Mouse (Mus musculus) CD4-positive helper T cell, adult 2 months (primary cell): Measurements from ENCODE around the gene Msi1.
A peak's percentile ranks its signal among the peaks of the same experiment; 100 is the strongest.

Experiments used
- DNase-seq: peaks from one replicate; pipeline ENCODE4 v3.0.0-alpha.2; 2012; ENCODE audit warnings: low read depth, missing footprints, low spot score

Msi1 gene

GRCm38 (mm10) chr5:115434280-115434852 lies 5.0 kb downstream of the Msi1 start:
- DNase-seq, result no peak

- no peak for DNase-seq
Measured at GRCm38 (mm10) chr5:115434853-115435754, 5.7 kb downstream of the Msi1 start.

GRCm38 (mm10) chr5:115435755-115436379 lies 6.5 kb downstream of the Msi1 start:
- no peak for DNase-seq

- DNase-seq, result no peak
Measured at GRCm38 (mm10) chr5:115436421-115437124, 7.2 kb downstream of the Msi1 start.

GRCm38 (mm10) chr5:115437242-115437944 lies 8.0 kb downstream of the Msi1 start:
- no peak for DNase-seq

- DNase-seq, result no peak
Measured at GRCm38 (mm10) chr5:115437945-115438315, 8.5 kb downstream of the Msi1 start.

GRCm38 (mm10) chr5:115438667-115439066 lies 9.3 kb downstream of the Msi1 start:
- no peak for DNase-seq

- peak; percentile 69 for DNase-seq
Measured at GRCm38 (mm10) chr5:115441205-115441849, 11.9 kb downstream of the Msi1 start.

- DNase-seq, result peak; percentile 34
Measured at GRCm38 (mm10) chr5:115442663-115443062, 13.3 kb downstream of the Msi1 start.

GRCm38 (mm10) chr5:115444130-115444529 lies 14.7 kb downstream of the Msi1 start:
- no peak for DNase-seq

GRCm38 (mm10) chr5:115447108-115447507 lies 17.7 kb downstream of the Msi1 start:
- no peak for DNase-seq

GRCm38 (mm10) chr5:115449247-115449646 lies 19.8 kb downstream of the Msi1 start:
- DNase-seq, result no peak

- no peak for DNase-seq
Measured at GRCm38 (mm10) chr5:115450410-115451317, 21.3 kb downstream of the Msi1 start.

- no peak for DNase-seq
Measured at GRCm38 (mm10) chr5:115454422-115455090, 25.2 kb downstream of the Msi1 start.

GRCm38 (mm10) chr5:115455838-115456237 lies 26.4 kb downstream of the Msi1 start:
- DNase-seq, result no peak

GRCm38 (mm10) chr5:115458918-115459317 lies 29.5 kb downstream of the Msi1 start:
- no peak for DNase-seq

- DNase-seq, result no peak
Measured at GRCm38 (mm10) chr5:115464408-115465115, 35.2 kb downstream of the Msi1 start.

- no peak for DNase-seq
Measured at GRCm38 (mm10) chr5:115465642-115466420, 36.4 kb downstream of the Msi1 start, which contains the start of gene Pla2g1b. TSS of gene Pla2g1b (plus strand) at chr5:115466262.
